Mouse (Mus musculus): Measurements from ENCODE around the gene Ccdc28a. TPM values are rescaled to one million over a fixed set of nuclear protein-coding genes. Genes with fewer than 3 reads are reported as not detected.

Gene Ccdc28a
- polyA plus RNA-seq, 1 experiment from 2014 or later: 13.8 TPM

GRCm38 (mm10) chr10:18236328-18236927 lies 1.6 kb upstream of the Ccdc28a start:
- Histone ChIP-seq H3K9ac (ENCODE audit: low read length) (no peak overlapping the region), H3K27ac (replicated peaks) (no peak overlapping the region), H3K4me3 (ENCODE audit: low read depth, low read length) (no peak overlapping the region), H3K9me3 (ENCODE audit: control insufficient read depth, low read length) (no peaks in the 10 kb centered on the region), H3K4me1 (replicated peaks; ENCODE audit: control insufficient read depth, insufficient read depth) (no peaks in the 10 kb centered on the region), H3K27me3 (ENCODE audit: control insufficient read depth, insufficient read depth, low read length) (no peaks in the 10 kb centered on the region), H3K4me2 (replicated peaks; ENCODE audit: low read depth) (no peak overlapping the region), H3K36me3 (ENCODE audit: control insufficient read depth, insufficient read depth, low read length) (no peaks in the 10 kb centered on the region)
- no peak for DNase-seq (ENCODE audit: low spot score)
- ATAC-seq (ENCODE audit: low FRiP score, low TSS enrichment): no peak
- TF ChIP-seq CTCF (IDR thresholded peaks at IDR 0.05; ENCODE audit: low read depth) (peak; percentile 48; the same call in 1 of the 2 replicates), EP300 (optimal IDR thresholded peaks at IDR 0.05) (no peak)
- 85% methylated on average over 5 of the region's 5 CpGs for WGBS

GRCm38 (mm10) chr10:18235402-18235747 lies 577 bp upstream of the Ccdc28a start:
- TF ChIP-seq CTCF (IDR thresholded peaks at IDR 0.05; ENCODE audit: low read depth) (no peak), EP300 (optimal IDR thresholded peaks at IDR 0.05) (no peak)
- Histone ChIP-seq H3K4me2 (replicated peaks; ENCODE audit: low read depth) (peak overlapping the region; percentile 60), H3K27ac (replicated peaks) (no peak overlapping the region), H3K4me3 (ENCODE audit: low read depth, low read length) (peak overlapping the region; percentile 70), H3K9me3 (ENCODE audit: control insufficient read depth, low read length) (no peaks in the 10 kb centered on the region), H3K36me3 (ENCODE audit: control insufficient read depth, insufficient read depth, low read length) (no peaks in the 10 kb centered on the region), H3K9ac (ENCODE audit: low read length) (no peak overlapping the region), H3K27me3 (ENCODE audit: control insufficient read depth, insufficient read depth, low read length) (no peaks in the 10 kb centered on the region), H3K4me1 (replicated peaks; ENCODE audit: control insufficient read depth, insufficient read depth) (no peaks in the 10 kb centered on the region)
- 10% methylated on average over 14 of the region's 14 CpGs for WGBS
- peak; percentile 45; the same call in 1 of the 2 replicates for ATAC-seq (ENCODE audit: low FRiP score, low TSS enrichment)
- DNase-seq (ENCODE audit: low spot score): no peak

GRCm38 (mm10) chr10:18233891-18234290 lies 907 bp downstream of the Ccdc28a start:
- DNase-seq (ENCODE audit: low spot score): no peak
- WGBS: 45% methylated on average over 3 of the region's 3 CpGs
- Histone ChIP-seq H3K4me1 (replicated peaks; ENCODE audit: control insufficient read depth, insufficient read depth) (no peaks in the 10 kb centered on the region), H3K4me2 (replicated peaks; ENCODE audit: low read depth) (no peak overlapping the region; the same call in 1 of the 2 replicates), H3K36me3 (ENCODE audit: control insufficient read depth, insufficient read depth, low read length) (no peaks in the 10 kb centered on the region), H3K27ac (replicated peaks) (no peak overlapping the region), H3K27me3 (ENCODE audit: control insufficient read depth, insufficient read depth, low read length) (no peaks in the 10 kb centered on the region), H3K4me3 (ENCODE audit: low read depth, low read length) (no peak overlapping the region), H3K9ac (ENCODE audit: low read length) (no peak overlapping the region), H3K9me3 (ENCODE audit: control insufficient read depth, low read length) (no peaks in the 10 kb centered on the region)
- TF ChIP-seq CTCF (IDR thresholded peaks at IDR 0.05; ENCODE audit: low read depth) (peak; percentile 63), EP300 (optimal IDR thresholded peaks at IDR 0.05) (no peak)
- no peak for ATAC-seq (ENCODE audit: low FRiP score, low TSS enrichment)

- no peak; the same call in 1 of the 2 replicates for ATAC-seq (ENCODE audit: low FRiP score, low TSS enrichment)
- H3K4me2 ChIP-seq (replicated peaks; ENCODE audit: low read depth): no peak overlapping the region
- H3K4me1 ChIP-seq (replicated peaks; ENCODE audit: control insufficient read depth, insufficient read depth): no peaks in the 10 kb centered on the region
- H3K9me3 ChIP-seq (ENCODE audit: control insufficient read depth, low read length): no peaks in the 10 kb centered on the region
- H3K4me3 ChIP-seq (ENCODE audit: low read depth, low read length): no peak overlapping the region
- H3K36me3 ChIP-seq (ENCODE audit: control insufficient read depth, insufficient read depth, low read length): no peaks in the 10 kb centered on the region; the same call in 1 of the 2 replicates
- no peaks in the 10 kb centered on the region for H3K27me3 ChIP-seq (ENCODE audit: control insufficient read depth, insufficient read depth, low read length)
- no peak overlapping the region for H3K9ac ChIP-seq (ENCODE audit: low read length)
- no peak for DNase-seq (ENCODE audit: low spot score)
- no peak for TF ChIP-seq EP300 (optimal IDR thresholded peaks at IDR 0.05)
- no peak for TF ChIP-seq CTCF (IDR thresholded peaks at IDR 0.05; ENCODE audit: low read depth)
- no peak overlapping the region for H3K27ac ChIP-seq (replicated peaks)
- 80% methylated on average over 3 of the region's 3 CpGs for WGBS
Measured at GRCm38 (mm10) chr10:18224386-18224785, 10.4 kb downstream of the Ccdc28a start.

GRCm38 (mm10) chr10:18219351-18219750 lies 15.4 kb downstream of the Ccdc28a start:
- DNase-seq (ENCODE audit: low spot score): no peak
- 50% methylated on average over 10 of the region's 10 CpGs for WGBS
- no peak for ATAC-seq (ENCODE audit: low FRiP score, low TSS enrichment)
- Histone ChIP-seq H3K4me3 (ENCODE audit: low read depth, low read length) (no peak overlapping the region), H3K4me2 (replicated peaks; ENCODE audit: low read depth) (no peak overlapping the region), H3K4me1 (replicated peaks; ENCODE audit: control insufficient read depth, insufficient read depth) (no peaks in the 10 kb centered on the region), H3K9me3 (ENCODE audit: control insufficient read depth, low read length) (no peaks in the 10 kb centered on the region), H3K27me3 (ENCODE audit: control insufficient read depth, insufficient read depth, low read length) (no peaks in the 10 kb centered on the region), H3K36me3 (ENCODE audit: control insufficient read depth, insufficient read depth, low read length) (no peaks in the 10 kb centered on the region; the same call in 1 of the 2 replicates), H3K9ac (ENCODE audit: low read length) (no peak overlapping the region), H3K27ac (replicated peaks) (no peak overlapping the region)
- no peak for TF ChIP-seq EP300 (optimal IDR thresholded peaks at IDR 0.05)

- 0 out of 2 replicates have a peak, but pooled peaks cover 3% of the 10 kb centered on the region for H3K4me1 ChIP-seq (replicated peaks; ENCODE audit: control insufficient read depth, insufficient read depth)
- no peaks in the 10 kb centered on the region for H3K9me3 ChIP-seq (ENCODE audit: control insufficient read depth, low read length)
- ATAC-seq (ENCODE audit: low FRiP score, low TSS enrichment) (0 out of 2 replicates have a peak, but pooled peaks have one; percentile 26), DNase-seq (ENCODE audit: low spot score) (no peak)
- 0 out of 2 replicates have a peak overlapping the region, but pooled peaks have one; percentile 8 for H3K4me2 ChIP-seq (replicated peaks; ENCODE audit: low read depth)
- H3K27me3 ChIP-seq (ENCODE audit: control insufficient read depth, insufficient read depth, low read length): no peaks in the 10 kb centered on the region
- no peak overlapping the region for H3K27ac ChIP-seq (replicated peaks)
- no peaks in the 10 kb centered on the region for H3K36me3 ChIP-seq (ENCODE audit: control insufficient read depth, insufficient read depth, low read length)
- no peak overlapping the region for H3K9ac ChIP-seq (ENCODE audit: low read length)
- no peak for TF ChIP-seq EP300 (optimal IDR thresholded peaks at IDR 0.05)
- TF ChIP-seq CTCF (IDR thresholded peaks at IDR 0.05; ENCODE audit: low read depth): no peak
- H3K4me3 ChIP-seq (ENCODE audit: low read depth, low read length): no peak overlapping the region
- WGBS: 50% methylated on average over 5 of the region's 5 CpGs
Measured at GRCm38 (mm10) chr10:18214124-18214523, 20.7 kb downstream of the Ccdc28a start.
